Mouse (Mus musculus): ENCODE measurements around the gene Spata20. TPM values are rescaled to one million over a fixed set of nuclear protein-coding genes. Genes with fewer than 3 reads are reported as not detected.

Gene Spata20
- polyA plus RNA-seq, 1 experiment from 2014 or later = not detected

DNA sequence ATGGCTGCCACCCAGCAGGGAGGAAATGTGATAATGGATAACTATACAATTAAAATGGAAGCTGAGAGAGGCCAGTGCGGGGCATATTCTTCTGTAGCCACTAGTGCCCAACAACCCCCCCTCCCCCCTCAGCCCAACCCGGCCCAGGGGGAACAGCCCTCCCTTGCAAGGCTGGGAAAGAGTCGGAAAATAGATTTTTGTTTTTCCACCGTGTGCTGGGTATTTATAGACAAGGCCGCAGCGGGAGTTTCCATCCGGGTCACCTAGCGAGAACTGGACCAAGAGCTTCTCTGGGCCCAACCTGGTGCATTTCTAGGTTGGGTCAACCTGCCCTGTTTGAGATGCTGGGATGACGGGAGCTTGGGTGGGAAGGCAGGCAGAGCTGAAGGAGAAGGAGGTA lies 44.2 kb downstream of the Spata20 start:
- 77% methylated on average over 9 of the region's 9 CpGs for WGBS

DNA sequence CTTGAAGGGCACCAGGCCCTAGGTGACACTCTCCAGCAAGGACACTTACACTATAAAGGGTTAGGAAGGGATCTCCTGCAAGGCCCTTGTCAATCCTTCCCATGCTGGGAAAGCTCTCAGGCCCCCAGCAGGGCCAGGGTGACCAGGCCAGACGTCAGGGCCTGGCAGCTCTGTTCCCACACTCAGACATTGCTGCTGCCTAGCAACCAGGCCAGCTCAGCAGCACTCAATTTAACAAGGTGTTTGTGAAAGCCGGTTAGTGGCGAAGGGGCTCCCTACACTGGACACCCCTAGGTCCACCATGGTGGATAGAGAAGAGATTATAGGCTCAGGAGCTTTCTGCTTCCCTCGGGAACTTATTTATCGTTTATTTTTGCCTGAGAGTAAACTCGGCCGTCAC lies 44.9 kb downstream of the Spata20 start:
- Histone ChIP-seq H3K9me3 (ENCODE audit: control insufficient read depth) (no peaks in the 10 kb centered on the region), H3K36me3 (ENCODE audit: control insufficient read depth, insufficient read depth) (no peaks in the 10 kb centered on the region), H3K27me3 (replicated peaks; ENCODE audit: control insufficient read depth, insufficient read depth, low read length) (no peaks in the 10 kb centered on the region), H3K4me2 (replicated peaks; ENCODE audit: low read depth) (no peak overlapping the region), H3K4me3 (ENCODE audit: low read depth, low read length) (no peak overlapping the region), H3K4me1 (replicated peaks; ENCODE audit: control insufficient read depth, insufficient read depth, low read length) (no peaks in the 10 kb centered on the region), H3K9ac (ENCODE audit: low read depth, low read length) (no peak overlapping the region), H3K27ac (ENCODE audit: low read depth, low read length) (no peak overlapping the region)
- WGBS = 47% methylated on average over 7 of the region's 7 CpGs
- ATAC-seq = no peak
- no peak for TF ChIP-seq CTCF (IDR thresholded peaks at IDR 0.05; ENCODE audit: low read depth)

More for the DNA sequence above, 44.2 kb downstream of the Spata20 start:
- no peaks in the 10 kb centered on the region for H3K4me1 ChIP-seq (replicated peaks; ENCODE audit: control insufficient read depth, insufficient read depth, low read length)
- no peaks in the 10 kb centered on the region for H3K27me3 ChIP-seq (replicated peaks; ENCODE audit: control insufficient read depth, insufficient read depth, low read length)
- no peak for ATAC-seq
- no peak for TF ChIP-seq CTCF (IDR thresholded peaks at IDR 0.05; ENCODE audit: low read depth)
- no peaks in the 10 kb centered on the region for H3K9me3 ChIP-seq (ENCODE audit: control insufficient read depth)
- H3K4me3 ChIP-seq (ENCODE audit: low read depth, low read length) = no peak overlapping the region
- no peak overlapping the region for H3K9ac ChIP-seq (ENCODE audit: low read depth, low read length)
- no peak overlapping the region for H3K4me2 ChIP-seq (replicated peaks; ENCODE audit: low read depth)
- no peak overlapping the region for H3K27ac ChIP-seq (ENCODE audit: low read depth, low read length)
- H3K36me3 ChIP-seq (ENCODE audit: control insufficient read depth, insufficient read depth) = no peaks in the 10 kb centered on the region

DNA sequence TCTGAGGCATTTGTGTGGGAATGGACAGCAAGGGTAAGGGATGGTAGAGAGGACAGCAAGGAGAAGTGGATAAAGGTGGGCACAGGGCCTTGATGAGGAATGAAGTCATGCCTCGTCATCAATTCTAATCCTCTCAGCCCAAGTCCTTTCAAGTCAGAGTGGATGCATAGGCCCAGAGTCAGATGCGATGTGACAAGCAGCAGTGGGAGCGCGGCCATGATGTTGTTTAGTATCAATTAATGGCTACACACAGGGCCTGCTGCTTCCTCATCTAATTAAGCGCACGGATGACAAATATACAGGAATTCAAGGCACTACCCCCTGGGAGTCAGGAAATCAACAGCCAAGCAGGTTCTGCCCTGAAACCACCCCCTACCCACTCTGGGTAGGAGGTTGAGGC lies 45.6 kb downstream of the Spata20 start:
- Histone ChIP-seq H3K27ac (ENCODE audit: low read depth, low read length) (no peak overlapping the region), H3K4me2 (replicated peaks; ENCODE audit: low read depth) (no peak overlapping the region), H3K9me3 (ENCODE audit: control insufficient read depth) (no peaks in the 10 kb centered on the region), H3K4me3 (ENCODE audit: low read depth, low read length) (no peak overlapping the region), H3K27me3 (replicated peaks; ENCODE audit: control insufficient read depth, insufficient read depth, low read length) (no peaks in the 10 kb centered on the region), H3K36me3 (ENCODE audit: control insufficient read depth, insufficient read depth) (no peaks in the 10 kb centered on the region), H3K4me1 (replicated peaks; ENCODE audit: control insufficient read depth, insufficient read depth, low read length) (no peaks in the 10 kb centered on the region), H3K9ac (ENCODE audit: low read depth, low read length) (no peak overlapping the region)
- 87% methylated on average over 6 of the region's 6 CpGs for WGBS
- no peak for TF ChIP-seq CTCF (IDR thresholded peaks at IDR 0.05; ENCODE audit: low read depth)
- no peak for ATAC-seq

DNA sequence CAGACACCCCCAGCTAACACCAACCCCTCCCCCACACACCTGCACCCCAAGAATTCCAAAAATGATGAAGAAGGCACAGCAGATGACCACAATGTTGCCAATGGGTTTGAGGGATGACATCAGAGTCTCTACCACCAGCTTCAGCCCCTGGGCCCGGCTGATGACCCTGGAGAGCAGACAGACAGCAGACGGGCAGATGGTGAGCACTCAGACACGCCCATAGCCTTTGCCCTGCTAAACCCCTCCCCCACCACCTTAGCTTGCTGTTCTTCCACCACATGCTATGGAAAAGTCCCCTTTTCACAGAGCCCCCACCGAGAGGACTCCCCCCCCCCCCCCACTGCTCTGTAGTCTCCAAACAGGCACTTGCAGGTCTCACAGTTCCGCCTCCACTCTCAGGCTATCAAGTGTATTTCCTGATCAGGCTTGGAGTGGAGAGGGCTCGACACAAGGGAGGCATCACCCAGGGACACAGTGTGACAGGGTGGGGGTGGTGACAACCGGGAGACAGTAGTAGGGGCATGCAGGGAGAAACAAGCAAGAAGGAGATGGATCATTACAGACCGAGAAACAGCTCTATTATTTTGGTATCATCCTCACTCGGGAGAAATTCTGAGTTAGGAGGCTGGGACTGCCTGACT lies 56.8 kb downstream of the Spata20 start:
- H3K4me3 ChIP-seq (ENCODE audit: low read depth, low read length) = no peak overlapping the region
- H3K4me1 ChIP-seq (replicated peaks; ENCODE audit: control insufficient read depth, insufficient read depth, low read length) = no peaks in the 10 kb centered on the region; the same call in 1 of the 2 replicates
- H3K9me3 ChIP-seq (ENCODE audit: control insufficient read depth) = no peaks in the 10 kb centered on the region
- peaks cover 12% of the 10 kb centered on the region; the same call in 1 of the 2 replicates for H3K27me3 ChIP-seq (replicated peaks; ENCODE audit: control insufficient read depth, insufficient read depth, low read length)
- no peak overlapping the region for H3K4me2 ChIP-seq (replicated peaks; ENCODE audit: low read depth)
- H3K27ac ChIP-seq (ENCODE audit: low read depth, low read length) = no peak overlapping the region
- H3K36me3 ChIP-seq (ENCODE audit: control insufficient read depth, insufficient read depth) = peaks cover 3% of the 10 kb centered on the region; the same call in 1 of the 2 replicates
- no peak for ATAC-seq
- TF ChIP-seq CTCF (IDR thresholded peaks at IDR 0.05; ENCODE audit: low read depth) = no peak
- WGBS = 30% methylated on average over 9 of the region's 9 CpGs
- no peak overlapping the region for H3K9ac ChIP-seq (ENCODE audit: low read depth, low read length)

Other genes starting within 250 kb of the Spata20 start
- 0.50 and 0.66 TPM in 2 replicates for gene Wfikkn2, start 240.2 kb downstream of the Spata20 start, polyA plus RNA-seq (2015; fragmentation: Nextera tagmentation; extraction: Ambion mirVana)
- 92.5 and 139 TPM in 2 replicates for gene Gm21885, start 204.3 kb downstream of the Spata20 start, polyA plus RNA-seq (2015; fragmentation: Nextera tagmentation; extraction: Ambion mirVana)
- 52.4 and 60.1 TPM in 2 replicates for gene Luc7l3, start 164.2 kb downstream of the Spata20 start, polyA plus RNA-seq (2015; fragmentation: Nextera tagmentation; extraction: Ambion mirVana)
- 18.0 and 19.6 TPM in 2 replicates for gene Ankrd40, start 158.2 kb downstream of the Spata20 start, polyA plus RNA-seq (2015; fragmentation: Nextera tagmentation; extraction: Ambion mirVana)
- 3.2 and 3.9 TPM in 2 replicates for gene Abcc3, start 93.2 kb downstream of the Spata20 start, polyA plus RNA-seq (2015; fragmentation: Nextera tagmentation; extraction: Ambion mirVana)
- 1.2 and 1.4 TPM in 2 replicates for gene Cacna1g, start 12.0 kb downstream of the Spata20 start, polyA plus RNA-seq (2015; fragmentation: Nextera tagmentation; extraction: Ambion mirVana)
- gene Epn3, start 13.8 kb upstream of the Spata20 start, polyA plus RNA-seq (2015; fragmentation: Nextera tagmentation; extraction: Ambion mirVana) = 0.55 and 1.0 TPM in 2 replicates
- 0.94 and 1.7 TPM in 2 replicates for gene Mycbpap, start 35.6 kb upstream of the Spata20 start, polyA plus RNA-seq (2015; fragmentation: Nextera tagmentation; extraction: Ambion mirVana)
- gene Rsad1, start 63.1 kb upstream of the Spata20 start, polyA plus RNA-seq (2015; fragmentation: Nextera tagmentation; extraction: Ambion mirVana) = 1.2 and 1.8 TPM in 2 replicates
- 1.9 and 3.3 TPM in 2 replicates for gene Chad, start 78.9 kb upstream of the Spata20 start, polyA plus RNA-seq (2015; fragmentation: Nextera tagmentation; extraction: Ambion mirVana)
- gene Acsf2, start 115.7 kb upstream of the Spata20 start, polyA plus RNA-seq (2015; fragmentation: Nextera tagmentation; extraction: Ambion mirVana) = 6.3 and 6.7 TPM in 2 replicates
- 165 and 172 TPM in 2 replicates for gene Lrrc59, start 143.6 kb upstream of the Spata20 start, polyA plus RNA-seq (2015; fragmentation: Nextera tagmentation; extraction: Ambion mirVana)
- 148 and 158 TPM in 2 replicates for gene Mrpl27, start 167.6 kb upstream of the Spata20 start, polyA plus RNA-seq (2015; fragmentation: Nextera tagmentation; extraction: Ambion mirVana)
- gene Eme1, start 167.8 kb upstream of the Spata20 start, polyA plus RNA-seq (2015; fragmentation: Nextera tagmentation; extraction: Ambion mirVana) = 3.7 and 4.2 TPM in 2 replicates
- 8.0 and 8.2 TPM in 2 replicates for gene Xylt2, start 191.3 kb upstream of the Spata20 start, polyA plus RNA-seq (2015; fragmentation: Nextera tagmentation; extraction: Ambion mirVana)
- 0.07 TPM in 1 of 2 replicates, not detected in the other for gene Gm11541, start 218.3 kb upstream of the Spata20 start, polyA plus RNA-seq (2015; fragmentation: Nextera tagmentation; extraction: Ambion mirVana)

Data from intestine, postnatal 0 days (tissue).